Mouse (Mus musculus) cortical plate, adult 2 months (tissue): Measurements from ENCODE around the gene Smg6.

Source experiments
- CTCF ChIP-seq: fragments of 200-500 bp; IDR thresholded peaks from 2 replicates; pipeline ENCODE4 v1.5.1; 2011; ENCODE audit warnings: mild to moderate bottlenecking, control low read depth, low read length; ENCODE audit not compliant: insufficient read depth; ENCODE audit errors: extremely low read depth
- POLR2A ChIP-seq: fragments of 200-500 bp; IDR thresholded peaks from 2 replicates; pipeline ENCODE4 v1.6.1; 2011; ENCODE audit warnings: mild to moderate bottlenecking, low read length, control low read depth; ENCODE audit not compliant: insufficient read depth; ENCODE audit errors: extremely low read depth

DNA sequence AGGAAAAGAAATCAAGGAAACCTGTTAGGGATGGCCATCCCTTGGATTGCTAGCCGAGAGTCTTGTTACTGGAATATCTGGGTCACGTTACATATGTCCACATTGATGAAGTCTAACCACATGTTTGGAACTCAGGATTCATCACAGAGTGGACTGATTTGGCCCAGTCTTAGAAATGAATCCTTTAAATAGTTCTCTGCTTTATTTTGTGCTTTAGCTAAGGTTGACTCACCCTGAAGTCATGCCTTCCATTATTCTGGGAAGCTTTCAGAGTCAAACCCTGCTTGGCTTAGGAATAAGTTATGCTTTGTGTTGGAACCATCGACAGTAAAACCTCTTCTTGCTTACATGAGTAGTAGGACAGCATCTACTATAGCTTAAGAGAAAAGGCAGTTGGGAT lies 39.9 kb downstream of the Smg6 start:
- TF ChIP-seq CTCF (no peak), POLR2A (no peak)
